Mouse (Mus musculus) left cerebral cortex, postnatal 25 days (tissue): ENCODE results near the gene Vmp1. TPM values are rescaled to one million over a fixed set of nuclear protein-coding genes. Genes with fewer than 3 reads are reported as not detected.

ENCODE experiments used
- DNase-seq, 2 experiments: peaks; one replicate each; pipeline ENCODE4 v3.0.0; 2022; ENCODE audit warnings: low spot score in 2 of 2, mixed read lengths in 1 of 2
- intact Hi-C: fragments of 180-260 bp; cut with DNase I; formaldehyde crosslinking; loops from one replicate; pipeline ENCODE4 v1.15.1; 2025
- total RNA-seq, 2 experiments: library from RNA; stranded (reverse); gene quantifications; 2 replicates each; pipeline ENCODE4 v1.2.3; 2021

Gene Vmp1
- total RNA-seq, 2 experiments from 2014 or later = 165 to 175 TPM

DNA sequence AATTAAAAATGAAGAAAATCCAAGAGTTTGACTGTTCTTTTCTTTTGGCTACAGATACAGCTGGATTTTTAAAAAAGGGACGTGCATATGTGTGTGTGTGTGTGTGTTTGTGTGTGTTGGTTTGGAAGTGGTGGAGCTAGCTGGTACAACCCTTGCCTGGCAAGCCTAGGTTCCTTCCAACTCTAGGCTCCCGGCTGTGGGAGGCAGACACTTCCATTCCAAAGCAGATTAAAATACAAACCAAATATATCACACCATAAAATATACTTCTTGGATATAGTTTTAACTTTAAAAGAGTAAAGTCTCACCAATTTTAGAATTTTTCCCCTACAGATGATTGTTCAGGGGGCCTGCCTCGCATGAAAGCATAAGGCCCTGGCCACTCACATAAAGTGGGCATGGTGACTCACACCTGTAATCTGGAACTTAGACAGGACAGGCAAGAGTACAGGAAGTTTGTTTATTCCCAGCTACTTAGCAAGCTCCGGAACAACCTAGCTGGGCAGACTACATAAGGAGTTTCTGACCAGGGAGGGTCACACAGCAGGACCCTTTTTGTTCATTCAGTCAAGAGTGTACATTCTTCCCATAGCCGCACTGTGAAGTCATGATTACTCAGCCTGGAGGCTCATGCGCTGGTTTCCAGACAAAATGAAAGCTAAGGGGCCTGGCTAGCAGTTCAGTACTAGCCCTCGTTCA, 37.4 kb downstream of the Vmp1 start:
- intact Hi-C loops = no loop called here
- peak in 1 of 2 experiments; percentile 68 for DNase-seq

DNA sequence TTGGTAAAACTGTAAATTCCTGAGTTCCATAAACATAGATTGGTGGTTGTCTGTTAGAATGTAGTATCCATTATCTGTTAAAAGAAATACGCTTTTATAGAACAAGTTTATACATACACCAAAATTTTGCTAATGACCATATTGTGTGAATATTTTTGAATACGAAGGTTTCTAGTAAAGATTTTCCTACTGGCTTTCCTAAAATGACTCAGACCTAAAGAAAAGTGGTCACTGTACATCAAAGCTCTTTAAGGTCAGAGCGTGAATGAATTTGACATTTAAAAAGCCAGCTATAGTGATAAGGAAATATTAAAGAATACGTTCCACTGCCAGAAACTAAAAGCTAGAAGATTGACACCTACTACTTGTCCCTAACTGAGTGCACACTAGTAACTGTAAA, 39.1 kb downstream of the Vmp1 start:
- intact Hi-C loops = no loop called here
- DNase-seq = no peak

DNA sequence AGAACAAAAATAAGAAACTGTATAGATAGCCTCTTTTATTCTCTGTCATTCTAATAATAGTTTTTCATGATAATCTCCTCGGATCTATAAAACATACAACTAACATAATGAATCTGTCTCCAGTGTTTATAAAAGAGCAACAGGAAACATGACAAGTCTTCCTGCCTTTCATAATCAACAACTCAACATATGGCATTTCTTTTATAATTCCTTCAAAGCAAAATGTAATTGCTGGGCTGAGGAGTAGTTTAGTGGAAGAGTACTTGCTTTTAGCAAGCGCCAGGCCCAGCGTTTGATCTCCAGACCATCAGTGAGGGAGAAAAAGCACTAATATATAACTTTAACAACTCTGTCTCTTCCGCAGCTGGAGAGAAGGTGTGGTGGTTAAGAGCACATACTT, 41.9 kb downstream of the Vmp1 start:
- intact Hi-C loops = no loop called here
- no peak for DNase-seq

DNA sequence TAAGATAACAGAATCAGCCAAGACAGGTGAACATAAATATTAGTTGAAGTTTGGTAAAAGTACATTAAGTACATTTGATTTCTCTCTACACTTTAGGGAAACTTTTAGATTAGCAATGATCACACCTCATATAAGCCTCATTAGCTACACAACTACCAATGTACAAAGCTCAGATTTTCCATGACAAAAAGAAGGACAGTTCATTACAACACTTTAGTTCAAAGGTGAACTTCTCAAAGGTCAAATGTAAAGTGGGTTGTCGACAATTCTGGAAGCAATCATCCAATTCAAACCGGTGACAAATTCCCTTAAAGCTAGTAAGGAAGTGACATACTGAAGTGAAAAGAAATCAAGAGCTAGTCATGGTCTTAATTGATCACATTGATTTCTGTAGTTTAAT, 45.9 kb downstream of the Vmp1 start:
- no peak for DNase-seq
- intact Hi-C loops = no loop called here

DNA sequence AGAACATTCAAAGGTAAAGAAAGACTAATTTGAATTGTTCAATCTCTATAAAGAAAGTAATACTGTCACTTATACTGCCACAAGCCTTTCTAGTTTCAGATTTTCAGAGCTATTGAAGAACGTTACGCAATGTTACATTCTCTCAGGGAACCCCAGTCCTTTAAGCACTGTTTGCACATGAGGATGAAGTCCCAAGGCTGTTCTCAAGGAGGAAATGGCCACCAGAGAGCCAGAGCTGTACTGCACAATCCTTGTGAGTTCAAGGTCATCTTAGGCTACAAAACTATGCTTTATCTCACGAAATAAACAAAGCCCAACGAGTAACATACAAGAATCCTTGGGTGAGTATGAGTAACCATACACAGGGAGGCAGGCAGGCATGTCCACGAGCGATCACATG, 49.2 kb downstream of the Vmp1 start:
- no peak for DNase-seq
- intact Hi-C loops = no loop called here

DNA sequence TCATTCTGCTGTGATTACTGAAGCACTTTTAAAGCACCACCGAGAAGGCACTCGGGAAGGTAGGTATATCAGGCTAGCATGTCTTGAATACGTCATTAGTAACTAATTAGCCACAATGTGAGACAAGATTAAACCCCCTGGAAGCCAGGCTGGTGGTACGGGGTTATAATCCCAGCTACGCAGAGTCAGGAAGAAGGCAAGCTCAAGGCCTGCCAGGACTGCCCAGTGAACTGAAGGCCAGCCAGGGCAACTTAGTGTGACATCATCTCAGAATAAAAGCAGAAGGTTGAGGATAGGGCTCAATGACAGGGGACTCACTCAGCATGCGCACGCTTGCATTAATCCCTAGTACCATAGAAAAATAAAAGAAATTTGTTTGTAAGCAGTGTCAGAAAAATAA, 53.7 kb downstream of the Vmp1 start:
- DNase-seq = no peak
- intact Hi-C loops = no loop called here

DNA sequence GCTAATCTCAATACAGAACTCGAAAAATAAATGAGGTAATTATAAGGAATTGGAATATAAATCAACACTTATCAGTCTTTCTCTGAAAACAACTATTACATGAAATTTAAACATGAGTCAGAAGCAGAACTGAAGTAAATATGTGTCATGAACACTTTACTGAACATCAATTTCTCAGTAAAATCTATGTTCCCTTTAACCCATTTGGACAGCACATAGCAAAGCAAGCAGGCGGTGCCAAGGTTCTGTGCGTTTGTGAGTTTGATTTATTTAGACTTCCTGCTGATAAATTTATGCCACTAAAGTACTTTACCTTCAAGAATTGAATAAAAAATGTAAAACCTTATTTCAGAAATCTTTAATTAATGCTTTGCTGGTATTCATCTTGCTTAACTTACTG, 54.2 kb downstream of the Vmp1 start:
- intact Hi-C loops = no loop called here
- no peak for DNase-seq

DNA sequence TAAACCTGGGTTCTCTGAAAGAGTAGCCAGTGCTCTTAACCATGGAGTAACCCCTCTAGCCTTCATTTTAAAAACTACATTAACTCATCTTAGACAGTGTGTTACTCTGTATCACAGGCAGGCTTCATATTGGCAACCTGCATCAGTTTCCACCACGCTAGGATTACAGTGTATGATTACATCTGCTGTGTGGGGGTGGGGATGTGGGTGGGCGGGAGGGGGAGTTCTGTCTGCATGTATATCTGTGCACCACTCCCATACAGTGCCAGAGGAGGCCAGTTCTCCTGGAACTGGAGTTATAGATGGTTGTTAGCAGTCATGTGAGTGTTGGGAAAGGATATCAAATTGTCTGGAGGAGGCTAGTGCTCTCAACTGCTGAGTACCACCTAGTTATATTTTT, 55.2 kb downstream of the Vmp1 start:
- intact Hi-C loops = no loop called here
- no peak for DNase-seq

DNA sequence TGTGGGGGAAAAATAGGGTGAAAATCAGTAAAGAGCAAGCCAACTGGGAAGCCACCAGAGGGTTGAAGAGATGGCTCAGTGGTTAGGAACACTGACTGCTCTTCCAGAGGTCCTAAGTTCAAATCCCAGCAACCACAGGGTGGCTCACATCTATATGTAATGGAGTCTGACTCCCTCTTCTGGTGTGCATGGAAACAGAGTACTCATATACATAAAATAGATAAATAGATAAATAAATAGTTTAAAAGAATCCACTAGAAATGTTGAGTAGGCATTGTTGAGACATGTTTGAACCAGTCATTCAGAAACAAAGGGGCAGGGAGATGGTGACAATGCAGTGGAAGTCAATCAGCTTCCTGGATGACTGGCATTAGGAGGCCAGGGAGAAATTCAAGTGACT, 56.0 kb downstream of the Vmp1 start:
- intact Hi-C loops = no loop called here
- DNase-seq = no peak

DNA sequence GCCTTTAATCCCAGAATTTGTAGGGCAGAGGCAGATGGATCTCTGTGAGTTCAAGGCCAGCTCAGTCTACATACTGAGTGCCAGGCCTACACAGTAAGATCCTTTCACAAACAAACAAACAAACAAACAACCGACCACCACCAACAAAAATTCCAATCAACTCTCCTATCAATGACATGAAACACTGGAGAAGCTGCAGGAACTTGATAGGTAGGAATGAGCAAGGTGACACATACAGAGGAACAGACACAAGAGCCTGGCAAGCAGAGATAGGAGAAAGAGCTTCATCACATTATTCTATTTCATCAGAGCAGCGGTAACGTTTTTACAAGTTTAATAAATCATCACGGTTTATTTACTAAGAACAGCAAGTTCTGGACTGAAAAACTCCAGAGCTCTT, 56.9 kb downstream of the Vmp1 start:
- intact Hi-C loops = no loop called here
- no peak for DNase-seq

DNA sequence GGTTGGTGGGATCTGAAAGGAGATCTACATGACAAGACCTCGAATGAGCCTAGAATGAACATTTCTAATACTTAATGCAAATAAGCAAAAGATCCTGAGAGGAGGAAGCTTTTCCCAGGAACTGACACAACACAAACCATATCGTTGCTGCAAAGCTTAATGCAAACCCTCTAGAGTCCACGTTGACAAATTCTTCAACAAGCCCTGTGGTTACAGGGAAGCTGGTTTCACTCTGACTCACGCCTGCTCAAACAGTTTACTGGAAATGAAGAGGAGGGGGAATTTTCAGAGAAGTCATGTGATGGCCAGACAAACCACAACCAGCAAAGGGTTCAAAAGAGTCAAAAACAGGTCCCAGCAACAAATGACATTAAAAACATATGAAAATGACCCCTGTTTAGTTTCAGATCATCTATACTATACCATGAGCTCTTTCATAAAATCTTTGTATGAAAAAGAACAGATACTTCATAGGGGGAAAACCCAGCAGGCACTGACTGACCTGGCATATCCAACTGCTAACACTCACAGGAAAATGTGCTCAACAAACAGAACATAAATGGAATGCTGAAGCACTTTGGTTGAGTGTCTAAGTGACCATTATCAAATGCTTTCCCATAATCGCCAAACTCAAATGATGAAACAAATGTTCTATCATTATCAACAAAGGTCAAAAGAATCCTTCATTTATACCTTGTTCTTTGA, 59.2 kb downstream of the Vmp1 start:
- intact Hi-C loops = no loop called here
- no peak for DNase-seq

DNA sequence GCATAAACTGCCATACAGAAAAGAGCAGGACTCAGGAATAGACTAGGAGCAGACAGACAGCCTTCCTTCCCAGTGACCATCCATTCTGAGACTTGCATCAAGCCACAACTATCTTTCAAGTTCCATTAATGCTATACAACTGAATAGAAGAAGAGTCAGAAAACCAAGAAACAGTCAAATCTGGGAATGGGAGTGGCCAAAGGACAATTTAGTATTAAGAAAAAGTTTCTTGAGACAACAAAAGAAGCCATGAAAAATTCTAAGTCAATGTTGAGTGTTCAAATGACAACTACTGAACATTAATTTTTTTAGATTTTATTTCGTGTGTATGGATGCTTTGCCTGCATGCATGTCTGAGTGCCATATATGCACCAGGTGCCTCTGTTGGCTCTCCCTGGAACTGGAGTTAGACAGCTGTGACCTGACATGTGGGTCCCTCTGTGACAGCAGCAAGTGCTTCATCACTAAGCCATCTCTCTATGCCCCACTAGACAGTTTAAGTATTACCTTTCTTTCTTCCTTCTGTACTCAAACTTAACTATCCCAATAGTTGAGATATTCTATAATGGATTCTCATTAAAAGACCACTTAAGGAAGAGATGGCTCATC, 60.1 kb downstream of the Vmp1 start:
- DNase-seq = no peak
- intact Hi-C loops = no loop called here

DNA sequence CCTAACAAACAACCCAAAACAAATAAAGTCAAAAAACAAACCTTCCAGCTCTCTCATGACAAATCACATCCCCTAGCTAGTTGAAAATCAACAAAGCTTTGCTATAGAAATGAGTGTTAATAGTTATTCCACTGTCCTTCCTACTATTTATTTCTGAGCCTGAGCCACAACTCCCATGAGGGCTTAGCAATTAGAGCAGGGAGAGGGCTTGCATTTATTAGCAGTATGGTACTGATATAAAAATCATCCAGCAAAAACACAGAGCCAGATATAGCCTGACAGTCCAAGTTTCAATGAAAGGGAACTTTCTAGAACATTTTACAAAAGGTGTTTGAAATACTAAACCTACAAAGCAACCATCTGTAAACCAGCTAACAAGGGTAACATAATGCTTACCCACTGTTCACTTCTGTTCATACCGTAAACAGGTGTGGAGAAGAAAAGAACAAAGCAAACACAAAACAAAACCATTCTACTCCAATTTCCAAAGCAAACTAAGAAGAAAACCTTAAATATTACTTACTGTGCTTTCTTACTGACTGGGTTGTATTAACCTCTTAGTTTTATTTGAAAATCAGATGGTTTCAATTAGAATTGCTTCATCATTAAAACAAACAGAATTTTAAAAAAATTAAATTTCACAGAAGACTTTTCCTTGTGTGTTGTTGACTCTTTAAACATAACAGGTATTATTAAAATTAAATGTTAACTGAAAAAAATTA, 61.3 kb downstream of the Vmp1 start:
- no peak for DNase-seq
- intact Hi-C loops = no loop called here

DNA sequence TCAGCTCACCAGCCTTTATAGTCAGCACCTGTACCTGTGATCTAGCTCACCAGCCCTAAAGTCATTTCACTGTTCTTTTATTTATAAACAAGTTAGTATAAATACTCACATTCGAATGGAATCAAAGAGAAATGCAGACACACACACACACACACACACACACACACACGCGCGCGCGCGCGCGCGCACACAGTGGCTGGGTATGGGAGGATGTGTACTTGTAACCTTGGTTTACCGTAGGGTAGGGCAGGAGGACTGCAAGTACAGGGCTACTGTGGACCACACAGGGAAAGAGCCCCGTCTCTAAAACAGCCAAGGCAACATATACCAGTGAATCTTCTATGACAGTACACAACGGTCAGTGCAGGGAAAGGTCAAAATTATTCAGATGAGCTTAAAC, 62.5 kb downstream of the Vmp1 start:
- intact Hi-C loops = no loop called here
- DNase-seq = no peak

DNA sequence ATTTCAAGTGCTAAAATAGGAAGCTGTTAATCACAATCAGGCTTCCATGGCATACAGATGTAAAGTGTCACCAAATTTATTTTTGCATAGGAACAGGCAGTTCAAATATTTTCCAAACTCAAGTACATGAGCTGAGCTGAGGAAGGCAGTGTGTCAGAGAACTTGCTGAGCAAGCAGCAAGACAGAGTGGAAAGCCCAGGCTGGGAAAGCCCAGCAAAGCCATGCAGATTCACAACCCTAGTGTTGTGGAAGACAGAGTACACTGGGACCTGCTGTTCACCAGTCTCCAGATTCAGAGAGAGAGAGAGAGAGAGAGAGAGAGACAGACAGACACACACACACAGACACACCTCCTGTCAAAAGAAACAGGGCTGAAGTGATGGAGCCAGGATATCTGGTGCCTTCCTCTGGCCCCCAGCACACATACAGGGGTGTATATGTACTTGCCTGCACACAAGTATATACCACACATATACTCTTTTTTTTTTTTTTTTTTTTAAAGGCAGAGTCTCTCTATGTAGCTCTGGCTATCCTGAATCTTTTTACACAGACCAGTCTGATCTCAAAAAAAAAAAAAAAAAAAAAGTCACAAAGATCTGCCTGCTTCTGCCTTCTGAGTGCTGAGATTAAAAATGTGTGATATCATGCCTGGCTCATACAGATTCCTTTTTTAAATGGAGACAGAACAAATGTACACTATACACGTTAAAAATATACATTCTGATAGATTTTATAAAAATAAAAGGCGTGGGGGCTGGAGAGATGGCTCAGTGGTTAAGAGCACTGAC, 64.9 kb downstream of the Vmp1 start:
- intact Hi-C loops = no loop called here

DNA sequence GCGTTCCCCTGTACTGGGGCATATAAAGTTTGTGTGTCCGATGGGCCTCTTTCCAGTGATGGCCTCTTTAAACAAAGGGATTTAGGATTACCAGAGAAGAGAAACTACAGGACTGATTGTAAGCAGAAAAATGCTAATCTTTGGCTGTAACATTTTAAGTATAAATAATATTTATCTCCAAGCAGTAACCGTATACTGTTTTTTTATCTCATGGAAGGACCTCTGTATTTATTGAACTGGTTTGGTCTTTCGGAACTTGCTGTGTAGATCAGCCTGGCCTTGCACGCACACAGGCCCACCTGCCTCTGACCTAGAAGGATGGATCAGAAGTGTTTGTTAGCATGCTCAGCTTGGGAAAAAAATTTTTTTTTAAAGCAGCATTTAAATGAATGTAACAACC, 69.0 kb downstream of the Vmp1 start:
- no peak for DNase-seq
- intact Hi-C loops = no loop called here

More for the DNA sequence above, 64.9 kb downstream of the Vmp1 start:
- no peak for DNase-seq

DNA sequence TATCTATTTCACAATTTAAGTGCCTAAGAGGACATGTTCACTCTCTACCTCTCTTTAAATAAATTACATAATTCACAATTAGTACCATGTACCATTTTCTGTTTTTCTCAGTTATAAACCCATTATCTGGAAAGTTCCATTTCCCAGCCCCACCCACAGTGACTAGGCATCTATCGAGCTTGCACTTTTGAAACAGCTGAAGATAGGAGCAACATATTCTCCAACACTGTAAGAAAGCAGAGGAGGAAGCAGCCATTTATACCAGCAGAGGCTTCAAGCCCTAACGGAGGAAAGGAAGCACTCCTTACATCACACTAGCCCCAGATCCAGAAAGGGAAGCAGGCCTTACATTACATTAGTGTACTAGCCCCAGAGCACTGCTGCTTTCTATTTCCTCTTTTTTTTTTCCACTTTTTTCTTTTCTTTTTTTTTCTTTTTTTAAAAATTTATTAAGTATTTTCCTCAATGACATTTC, 69.5 kb downstream of the Vmp1 start:
- intact Hi-C loops = no loop called here
- DNase-seq = peak; percentile 18 to 64

DNA sequence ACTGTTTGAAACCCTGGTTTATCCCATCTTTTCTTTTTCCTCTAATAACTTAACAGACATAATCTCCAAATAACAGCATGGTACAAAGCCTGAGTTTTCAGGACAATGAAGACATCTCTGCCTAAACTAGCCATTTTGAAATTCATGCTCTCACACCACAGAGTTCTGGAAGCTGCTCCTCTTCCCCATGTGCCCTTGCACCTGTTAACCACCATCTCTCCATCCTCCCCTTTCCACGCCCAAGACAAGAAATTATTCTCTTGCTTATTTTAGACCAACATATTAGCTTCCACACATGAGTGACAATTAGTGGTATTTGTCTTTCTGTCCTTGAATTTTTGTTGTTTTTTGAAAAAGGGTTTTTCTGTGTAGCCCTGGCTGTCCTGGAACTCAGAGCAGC, 71.6 kb downstream of the Vmp1 start:
- DNase-seq = no peak
- intact Hi-C loops = no loop called here

DNA sequence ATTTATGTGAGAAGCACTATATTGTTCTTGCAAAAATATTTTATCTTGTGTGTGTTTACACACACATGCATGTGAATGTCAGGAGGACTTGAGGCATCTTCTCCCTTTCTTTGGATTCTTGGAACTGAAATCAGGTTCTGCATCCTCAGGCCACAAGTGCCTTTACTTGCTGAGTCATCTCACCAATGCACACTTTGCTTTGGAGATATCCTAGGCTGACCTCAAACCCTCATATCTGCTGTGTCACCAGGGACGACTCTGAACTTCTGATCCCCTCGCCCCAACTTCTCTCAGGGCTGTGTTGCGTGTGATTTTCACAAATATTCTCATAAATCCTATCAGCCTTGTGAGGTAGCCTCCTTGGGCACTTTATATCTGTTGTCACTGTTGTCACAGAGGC, 73.4 kb downstream of the Vmp1 start:
- intact Hi-C loops = no loop called here
- no peak for DNase-seq
